In genomic region chr8:95000684-95001083, GRCm38 (mm10) we compare ENCODE assay signal across 8 mouse cellular contexts. TPM values are rescaled to one million over a fixed set of nuclear protein-coding genes. Genes with fewer than 3 reads are reported as not detected.
DNase-seq lines count a peak whose midpoint lies in the region; ATAC-seq and TF ChIP-seq lines count a peak whose summit lies in the region.

No protein-coding gene starts in this region.

- TF ChIP-seq CTCF in layer of hippocampus, adult 2 months (conservative IDR thresholded peaks at IDR 0.05): no peak

- peak overlapping the region; percentile 79 for H3K27ac ChIP-seq in layer of hippocampus, adult 2 months

- peak in 1 of 2 experiments; percentile 41 for DNase-seq in layer of hippocampus, adult 2 months (ENCODE audit: low spot score in 2 of 2)
- DNase-seq in layer of hippocampus, adult 8-10 months (ENCODE audit: low spot score in 2 of 2): no peak
- peak; percentile 87 for DNase-seq in c-Kit-positive CD71-negative TER-119-negative erythroid progenitor cells, embryonic 14.5 days (ENCODE audit: low read depth)
- peak; percentile 69 for DNase-seq in heart, adult 8-10 months (ENCODE audit: low spot score)
- peak; percentile 70 for DNase-seq in kidney, adult 18-20 months
- peak; percentile 81 for DNase-seq in lung, postnatal 25 days (ENCODE audit: low spot score)
- DNase-seq in retina, embryonic 14.5 days (ENCODE audit: low spot score): peak; percentile 80

- H3K4me3 ChIP-seq in layer of hippocampus, adult 2 months: no peak overlapping the region; the same call in 1 of the 2 replicates

- no peak for ATAC-seq in cerebellum, adult (ENCODE audit: insufficient number of reproducible peaks, low FRiP score, low TSS enrichment)

RNA-seq across cellular contexts. Expression of gene Adgrg3, which starts 16.8 kb away (rescaled TPM):
- total RNA-seq in layer of hippocampus, adult 2 months (2021): under 1 TPM; 0.18 to 0.34 TPM
- total RNA-seq in layer of hippocampus, adult 8-10 months (2022): under 1 TPM in 3 of 4 experiments, not detected in 1; 0.20 to 0.47 (median 0.27) TPM
- total RNA-seq in heart, adult 8-10 months (2022): 1 to 10 TPM in 3 of 4 experiments, under 1 TPM in 1; 0.75 to 1.3 (median 1.2) TPM

RNA-seq across cellular contexts. Expression of gene Adgrg1, which starts 26.1 kb away (rescaled TPM):
- 10 to 100 TPM; 89.7 to 90.5 TPM for total RNA-seq in layer of hippocampus, adult 2 months (2021)
- total RNA-seq in layer of hippocampus, adult 8-10 months (2022): 10 to 100 TPM; 81.5 to 97.4 (median 90.2) TPM
- total RNA-seq in heart, adult 8-10 months (2022): 10 to 100 TPM; 41.3 to 63.6 (median 51.8) TPM

RNA-seq across cellular contexts. Expression of gene Drc7, which starts 54.2 kb away (rescaled TPM):
- total RNA-seq in layer of hippocampus, adult 2 months (2021): 1 to 10 TPM; 1.0 to 2.2 TPM
- total RNA-seq in layer of hippocampus, adult 8-10 months (2022): 1 to 10 TPM; 1.7 to 3.6 (median 1.8) TPM
- not detected for total RNA-seq in heart, adult 8-10 months (2022)

Comparison
In these comparisons a context has a peak if more than half of its experiments do, and no peak if none do; other contexts are left out.
1. DNase-seq: peak in c-Kit-positive CD71-negative TER-119-negative erythroid progenitor cells, embryonic 14.5 days (single experiment), heart, adult 8-10 months (single experiment), kidney, adult 18-20 months (single experiment), lung, postnatal 25 days (single experiment) and retina, embryonic 14.5 days (single experiment); none in layer of hippocampus, adult 8-10 months (0 of 2).